Mouse (Mus musculus) cortical plate, adult 2 months (tissue): ENCODE measurements around the gene Sat2.

ENCODE experiments used
- CTCF ChIP-seq: fragments of 200-500 bp; IDR thresholded peaks from 2 replicates; pipeline ENCODE4 v1.5.1; 2011; ENCODE audit warnings: mild to moderate bottlenecking, control low read depth, low read length; ENCODE audit not compliant: insufficient read depth; ENCODE audit errors: extremely low read depth
- POLR2A ChIP-seq: fragments of 200-500 bp; IDR thresholded peaks from 2 replicates; pipeline ENCODE4 v1.6.1; 2011; ENCODE audit warnings: mild to moderate bottlenecking, low read length, control low read depth; ENCODE audit not compliant: insufficient read depth; ENCODE audit errors: extremely low read depth

DNA sequence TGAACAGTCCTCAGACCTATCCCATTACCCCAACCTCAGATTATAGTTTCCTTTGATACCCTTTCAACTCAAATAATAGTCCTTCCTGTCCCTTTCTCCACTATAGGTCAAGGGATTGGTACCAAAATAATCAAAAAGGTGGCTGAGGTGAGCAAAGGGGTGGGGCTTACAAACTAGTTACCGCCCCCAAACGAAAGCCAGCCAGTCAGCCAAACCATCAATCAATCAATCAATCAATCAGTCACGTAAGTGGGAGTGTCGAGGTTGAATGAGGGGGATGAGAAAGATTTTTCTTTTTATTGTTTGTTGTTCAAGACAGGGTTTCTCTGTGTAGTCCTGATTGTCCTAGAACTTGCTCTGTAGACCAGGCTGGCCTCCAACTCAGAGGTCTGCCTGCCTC, 1.2 kb downstream of the Sat2 start:
- TF ChIP-seq CTCF (no peak), POLR2A (no peak)
